8 mouse cellular contexts compared by ENCODE assay signal in genomic region chr1:64957021-64957489, GRCm38 (mm10). TPM values are rescaled to one million over a fixed set of nuclear protein-coding genes. Genes with fewer than 3 reads are reported as not detected.
DNase-seq lines count a peak whose midpoint lies in the region; ATAC-seq and TF ChIP-seq lines count a peak whose summit lies in the region.

No protein-coding gene starts in this region.

- H3K36me3 ChIP-seq in heart, embryonic 11.5 days (ENCODE audit: control insufficient read depth, insufficient read depth, low read length), result no peaks in the 10 kb centered on the region
- H3K36me3 ChIP-seq in ES-E14 (ENCODE audit: control insufficient read depth, insufficient read depth, low read length, poor library complexity, severe bottlenecking), result no peaks in the 10 kb centered on the region
- H3K36me3 ChIP-seq in forebrain, embryonic 16.5 days (ENCODE audit: control insufficient read depth, insufficient read depth), result no peaks in the 10 kb centered on the region
- no peaks in the 10 kb centered on the region for H3K36me3 ChIP-seq in liver, postnatal 0 days (replicated peaks; ENCODE audit: insufficient read depth, low read length)
- H3K36me3 ChIP-seq in stomach, postnatal 0 days (ENCODE audit: control insufficient read depth, insufficient read depth, low read length), result no peaks in the 10 kb centered on the region

- H3K9ac ChIP-seq in heart, embryonic 11.5 days (ENCODE audit: low read depth, low read length), result peak overlapping the region; percentile 91
- no peak overlapping the region for H3K9ac ChIP-seq in ES-E14 (ENCODE audit: insufficient read depth, low read depth, low read length, poor library complexity, severe bottlenecking)
- H3K9ac ChIP-seq in forebrain, embryonic 16.5 days (replicated peaks; ENCODE audit: low read depth, low read length), result peak overlapping the region; percentile 96
- peak overlapping the region; percentile 78 for H3K9ac ChIP-seq in liver, postnatal 0 days (replicated peaks)
- H3K9ac ChIP-seq in stomach, postnatal 0 days (ENCODE audit: low read length), result peak overlapping the region; percentile 90

- no peak for ATAC-seq in heart, embryonic 11.5 days (replicated peaks; ENCODE audit: insufficient number of reproducible peaks, low FRiP score, low TSS enrichment)
- ATAC-seq in forebrain, embryonic 16.5 days, result peak; percentile 29
- no peak for ATAC-seq in liver, postnatal 0 days
- peak; percentile 25; the same call in 1 of the 2 replicates for ATAC-seq in stomach, postnatal 0 days (ENCODE audit: low FRiP score, low TSS enrichment)

- 60% methylated on average over 8 of the region's 8 CpGs for WGBS in heart, embryonic 11.5 days (ENCODE audit: insufficient replicate concordance)
- WGBS in forebrain, embryonic 16.5 days, result 44% methylated on average over 8 of the region's 8 CpGs
- WGBS in liver, postnatal 0 days (ENCODE audit: insufficient replicate concordance), result 50% methylated on average over 8 of the region's 8 CpGs
- WGBS in stomach, postnatal 0 days, result 48% methylated on average over 8 of the region's 8 CpGs

- TF ChIP-seq EP300 in liver, postnatal 0 days (IDR thresholded peaks at IDR 0.05; ENCODE audit: low read depth), result 0 out of 2 replicates have a peak, but pooled peaks have one; percentile 2
- no peak for TF ChIP-seq EP300 in stomach, postnatal 0 days (optimal IDR thresholded peaks at IDR 0.05)

- in situ Hi-C loops in ES-E14 (cut with MboI; ENCODE audit: low sequenced_read_pairs in 2 of 2, unreplicated experiment in 2 of 2), result no loop called here

- H3K9me3 ChIP-seq in heart, embryonic 11.5 days (replicated peaks; ENCODE audit: control insufficient read depth, low read length), result no peaks in the 10 kb centered on the region
- peaks cover 6% of the 10 kb centered on the region; the same call in 1 of the 2 replicates for H3K9me3 ChIP-seq in ES-E14 (ENCODE audit: control insufficient read depth, insufficient read depth, low read depth, low read length)
- no peaks in the 10 kb centered on the region for H3K9me3 ChIP-seq in forebrain, embryonic 16.5 days (ENCODE audit: control insufficient read depth, low read length)
- no peaks in the 10 kb centered on the region; the same call in 1 of the 2 replicates for H3K9me3 ChIP-seq in liver, postnatal 0 days (ENCODE audit: low read length)
- H3K9me3 ChIP-seq in stomach, postnatal 0 days (ENCODE audit: control insufficient read depth, low read length), result no peaks in the 10 kb centered on the region

- no peak for TF ChIP-seq CTCF in liver, postnatal 0 days (IDR thresholded peaks at IDR 0.05; ENCODE audit: low read depth)
- TF ChIP-seq CTCF in stomach, postnatal 0 days (IDR thresholded peaks at IDR 0.05; ENCODE audit: low read depth), result no peak

- H3K27me3 ChIP-seq in heart, embryonic 11.5 days (ENCODE audit: control insufficient read depth, insufficient read depth, low read length), result no peaks in the 10 kb centered on the region
- H3K27me3 ChIP-seq in forebrain, embryonic 16.5 days (replicated peaks; ENCODE audit: control insufficient read depth, insufficient read depth, low read length), result no peaks in the 10 kb centered on the region
- H3K27me3 ChIP-seq in liver, postnatal 0 days (ENCODE audit: insufficient read depth, low read length), result no peaks in the 10 kb centered on the region
- H3K27me3 ChIP-seq in stomach, postnatal 0 days (ENCODE audit: control insufficient read depth, insufficient read depth, low read length), result no peaks in the 10 kb centered on the region

- peaks cover 3% of the 10 kb centered on the region; the same call in 1 of the 2 replicates for H3K4me1 ChIP-seq in heart, embryonic 11.5 days (ENCODE audit: control insufficient read depth, insufficient read depth, low read length)
- H3K4me1 ChIP-seq in ES-E14 (ENCODE audit: control insufficient read depth in 2 of 2, insufficient read depth in 2 of 2, low read length in 2 of 2, poor library complexity in 1 of 2), result peaks cover 2 to 7% of the 10 kb centered on the region in 2 experiments; a peak in 2 of 4 replicates
- peaks cover 3% of the 10 kb centered on the region for H3K4me1 ChIP-seq in forebrain, embryonic 16.5 days (replicated peaks; ENCODE audit: control insufficient read depth, insufficient read depth, low read length)
- no peaks in the 10 kb centered on the region for H3K4me1 ChIP-seq in liver, postnatal 0 days (ENCODE audit: insufficient read depth)
- H3K4me1 ChIP-seq in stomach, postnatal 0 days (replicated peaks; ENCODE audit: control insufficient read depth, insufficient read depth), result no peaks in the 10 kb centered on the region

- H3K4me3 ChIP-seq in heart, embryonic 11.5 days (ENCODE audit: low read depth, low read length), result peak overlapping the region; percentile 94
- peak overlapping the region; percentile 81 to 100; a peak in 3 of 4 replicates for H3K4me3 ChIP-seq in ES-E14 (ENCODE audit: insufficient read depth in 1 of 2, low read depth in 1 of 2, low read length in 2 of 2, poor library complexity in 1 of 2, severe bottlenecking in 1 of 2)
- H3K4me3 ChIP-seq in forebrain, embryonic 16.5 days (replicated peaks; ENCODE audit: low read length), result peak overlapping the region; percentile 82
- peak overlapping the region; percentile 79 for H3K4me3 ChIP-seq in liver, postnatal 0 days (ENCODE audit: low read depth, low read length)
- H3K4me3 ChIP-seq in stomach, postnatal 0 days (ENCODE audit: low read depth, low read length), result peak overlapping the region; percentile 91

- DNase-seq in heart, postnatal 4 days, result no peak
- DNase-seq in ES-E14 (ENCODE audit: low read depth, low spot score), result no peak
- no peak for DNase-seq in liver, postnatal 0 days
- DNase-seq in stomach, postnatal 0 days (ENCODE audit: low spot score), result no peak
- no peak for DNase-seq in thymus, adult 18-20 months
- no peak for DNase-seq in ovary, adult 18-20 months (ENCODE audit: low spot score)

- peak overlapping the region; percentile 71 for H3K4me2 ChIP-seq in heart, embryonic 11.5 days
- peak overlapping the region; percentile 72 for H3K4me2 ChIP-seq in forebrain, embryonic 16.5 days (ENCODE audit: low read length)
- peak overlapping the region; percentile 67 for H3K4me2 ChIP-seq in liver, postnatal 0 days (ENCODE audit: low read depth, low read length)
- peak overlapping the region; percentile 65 for H3K4me2 ChIP-seq in stomach, postnatal 0 days (replicated peaks; ENCODE audit: low read depth)

- H3K27ac ChIP-seq in heart, embryonic 11.5 days (ENCODE audit: low read depth, low read length), result no peak overlapping the region
- H3K27ac ChIP-seq in ES-E14 (ENCODE audit: insufficient read depth, low read depth, low read length, poor library complexity, severe bottlenecking), result no peak overlapping the region
- H3K27ac ChIP-seq in forebrain, embryonic 16.5 days (ENCODE audit: low read length), result peak overlapping the region; percentile 76
- no peak overlapping the region for H3K27ac ChIP-seq in liver, postnatal 0 days (ENCODE audit: low read depth)
- no peak overlapping the region for H3K27ac ChIP-seq in stomach, postnatal 0 days (replicated peaks)

TF ChIP-seq in ES-E14, 5 proteins besides CTCF, POLR2A, EP300 and RAD21:
- no peak for TF ChIP-seq ZNF384 (IDR thresholded peaks at IDR 0.05; ENCODE audit: low read depth, low read length)
- TF ChIP-seq CHD2 (IDR thresholded peaks at IDR 0.05; ENCODE audit: low read depth, low read length), result no peak
- no peak for TF ChIP-seq MAFK (IDR thresholded peaks at IDR 0.05; ENCODE audit: insufficient read depth, low read depth, low read length)
- no peak for TF ChIP-seq HCFC1 (IDR thresholded peaks at IDR 0.05; ENCODE audit: borderline replicate concordance, insufficient read depth, low read length)
- no peak for TF ChIP-seq ZC3H11A (IDR thresholded peaks at IDR 0.05; ENCODE audit: borderline replicate concordance, low read depth, low read length)

RNA-seq across cellular contexts. Expression of gene Plekhm3, which starts 0.4 kb away (rescaled TPM):
- 9.1 and 9.9 TPM in 2 replicates for polyA plus RNA-seq in heart, embryonic 11.5 days (2014; fragmentation: Nextera tagmentation; extraction: Ambion mirVana)
- 10 to 100 TPM in 1 of 2 experiments, 1 to 10 TPM in 1; 8.3 to 10.2 TPM for total RNA-seq in heart, postnatal 4 days (2021)
- 9.8 and 10.7 TPM in 2 replicates for total RNA-seq in ES-E14 (2012; rRNA removed)
- 9.2 and 10.9 TPM in 2 replicates for polyA plus RNA-seq in forebrain, embryonic 16.5 days (2015; fragmentation: Nextera tagmentation; extraction: Ambion mirVana)
- polyA plus RNA-seq in liver, postnatal 0 days (2015; fragmentation: Nextera tagmentation; extraction: Ambion mirVana), result 1.1 and 1.4 TPM in 2 replicates
- polyA plus RNA-seq in stomach, postnatal 0 days (2015; fragmentation: Nextera tagmentation; extraction: Ambion mirVana), result 2.2 and 2.3 TPM in 2 replicates

Comparison
In these comparisons a context has a peak if more than half of its experiments do, and no peak if none do; other contexts are left out.
1. ATAC-seq: peak in forebrain, embryonic 16.5 days (single experiment) and stomach, postnatal 0 days (single experiment); none in heart, embryonic 11.5 days (single experiment) and liver, postnatal 0 days (single experiment).
2. Peak in every context shown above with its lines, with median percentiles within 50 percentile points of each other: H3K4me2 ChIP-seq and H3K4me3 ChIP-seq.